Mouse (Mus musculus): ENCODE results near the gene Tgif1. TPM values are rescaled to one million over a fixed set of nuclear protein-coding genes. Genes with fewer than 3 reads are reported as not detected.
"Not testable (repeated sequence)": the region's sequence is repeated elsewhere in the genome, so short reads cannot be mapped to it uniquely, and the experiment has no call there.

Gene Tgif1
- polyA plus RNA-seq, 1 experiment from 2014 or later: 13.6 TPM

DNA sequence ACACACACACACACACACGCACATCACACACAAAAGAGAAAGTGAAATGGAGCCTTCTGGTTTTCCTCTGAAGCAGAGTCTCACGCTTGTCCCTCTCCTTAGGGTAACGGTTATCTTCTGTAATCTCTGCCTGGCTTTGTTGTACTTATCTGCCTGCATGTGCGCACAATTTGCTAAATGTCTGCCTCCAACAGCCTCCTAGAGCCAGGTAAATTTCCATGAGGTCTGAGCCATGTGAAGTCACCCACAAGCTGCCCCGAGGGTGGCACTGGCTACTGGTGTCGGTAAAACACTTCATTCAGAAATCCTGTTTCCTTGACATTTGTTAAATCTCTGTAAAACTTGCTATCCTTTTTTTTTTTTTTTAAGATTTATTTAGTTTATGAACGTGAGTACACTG is 15.3 kb downstream of the Tgif1 start:
- WGBS: 89% methylated on average over 7 of the region's 7 CpGs
- no peak overlapping the region for H3K9ac ChIP-seq (ENCODE audit: low read length)

DNA sequence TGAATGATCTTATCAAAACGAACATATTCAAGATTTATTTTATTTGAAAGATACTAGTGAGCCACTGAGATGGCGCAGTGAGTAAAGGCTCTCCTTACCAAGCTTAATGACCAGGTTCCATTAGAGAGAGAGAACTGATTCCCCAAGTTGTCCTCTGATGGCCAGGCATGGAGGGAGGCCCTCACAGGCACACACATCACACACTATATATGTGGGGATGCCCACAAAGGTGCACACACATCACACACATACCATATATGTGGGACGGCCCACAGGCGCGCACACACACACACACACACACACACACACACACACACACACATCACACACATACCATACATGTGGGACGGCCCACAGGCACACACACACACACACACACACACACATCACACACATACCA is 15.9 kb downstream of the Tgif1 start:
- not testable (repeated sequence) for H3K9me3 ChIP-seq (replicated peaks; ENCODE audit: control insufficient read depth, low read length); ATAC-seq; H3K4me2 ChIP-seq (ENCODE audit: low read length); H3K27ac ChIP-seq (ENCODE audit: low read depth, low read length); H3K27me3 ChIP-seq (replicated peaks; ENCODE audit: control insufficient read depth, insufficient read depth, low read length); DNase-seq (ENCODE audit: low spot score); H3K4me3 ChIP-seq (ENCODE audit: low read depth, low read length); H3K9ac ChIP-seq (ENCODE audit: low read length); H3K36me3 ChIP-seq (ENCODE audit: control insufficient read depth, insufficient read depth, low read length); H3K4me1 ChIP-seq (ENCODE audit: control insufficient read depth, insufficient read depth, low read length)
- 92% methylated on average over 5 of the region's 6 CpGs for WGBS

More for the DNA sequence above, 15.3 kb downstream of the Tgif1 start:
- DNase-seq (ENCODE audit: low spot score) (no peak), ATAC-seq (no peak)
- Histone ChIP-seq H3K9me3 (replicated peaks; ENCODE audit: control insufficient read depth, low read length) (no peaks in the 10 kb centered on the region), H3K27ac (ENCODE audit: low read depth, low read length) (no peak overlapping the region), H3K4me2 (ENCODE audit: low read length) (no peak overlapping the region), H3K27me3 (replicated peaks; ENCODE audit: control insufficient read depth, insufficient read depth, low read length) (no peaks in the 10 kb centered on the region), H3K36me3 (ENCODE audit: control insufficient read depth, insufficient read depth, low read length) (no peaks in the 10 kb centered on the region), H3K4me1 (ENCODE audit: control insufficient read depth, insufficient read depth, low read length) (peaks cover 8% of the 10 kb centered on the region), H3K4me3 (ENCODE audit: low read depth, low read length) (no peak overlapping the region)

GRCm38 (mm10) chr17:70836820-70837219 is 16.5 kb downstream of the Tgif1 start:
- Histone ChIP-seq H3K27ac (ENCODE audit: low read depth, low read length) (no peak overlapping the region), H3K9me3 (replicated peaks; ENCODE audit: control insufficient read depth, low read length) (no peaks in the 10 kb centered on the region), H3K36me3 (ENCODE audit: control insufficient read depth, insufficient read depth, low read length) (no peaks in the 10 kb centered on the region), H3K4me2 (ENCODE audit: low read length) (no peak overlapping the region), H3K27me3 (replicated peaks; ENCODE audit: control insufficient read depth, insufficient read depth, low read length) (no peaks in the 10 kb centered on the region), H3K4me1 (ENCODE audit: control insufficient read depth, insufficient read depth, low read length) (peaks cover 8% of the 10 kb centered on the region), H3K4me3 (ENCODE audit: low read depth, low read length) (no peak overlapping the region), H3K9ac (ENCODE audit: low read length) (no peak overlapping the region)
- whole genome bisulfite sequencing: 44% methylated on average over 7 of the region's 7 CpGs
- ATAC-seq: no peak
- DNase-seq (ENCODE audit: low spot score): no peak

GRCm38 (mm10) chr17:70835071-70835790 is 18.1 kb downstream of the Tgif1 start:
- Histone ChIP-seq H3K4me2 (ENCODE audit: low read length) (peak overlapping the region; percentile 93), H3K27ac (ENCODE audit: low read depth, low read length) (no peak overlapping the region), H3K27me3 (replicated peaks; ENCODE audit: control insufficient read depth, insufficient read depth, low read length) (no peaks in the 10 kb centered on the region), H3K9me3 (replicated peaks; ENCODE audit: control insufficient read depth, low read length) (no peaks in the 10 kb centered on the region), H3K4me1 (ENCODE audit: control insufficient read depth, insufficient read depth, low read length) (peaks cover 8% of the 10 kb centered on the region), H3K4me3 (ENCODE audit: low read depth, low read length) (peak overlapping the region; percentile 43), H3K36me3 (ENCODE audit: control insufficient read depth, insufficient read depth, low read length) (no peaks in the 10 kb centered on the region), H3K9ac (ENCODE audit: low read length) (peak overlapping the region; percentile 68)
- peak; percentile 45 for DNase-seq (ENCODE audit: low spot score)
- ATAC-seq: peak; percentile 33; the same call in 1 of the 2 replicates
- WGBS: 2% methylated on average over 10 of the region's 10 CpGs

DNA sequence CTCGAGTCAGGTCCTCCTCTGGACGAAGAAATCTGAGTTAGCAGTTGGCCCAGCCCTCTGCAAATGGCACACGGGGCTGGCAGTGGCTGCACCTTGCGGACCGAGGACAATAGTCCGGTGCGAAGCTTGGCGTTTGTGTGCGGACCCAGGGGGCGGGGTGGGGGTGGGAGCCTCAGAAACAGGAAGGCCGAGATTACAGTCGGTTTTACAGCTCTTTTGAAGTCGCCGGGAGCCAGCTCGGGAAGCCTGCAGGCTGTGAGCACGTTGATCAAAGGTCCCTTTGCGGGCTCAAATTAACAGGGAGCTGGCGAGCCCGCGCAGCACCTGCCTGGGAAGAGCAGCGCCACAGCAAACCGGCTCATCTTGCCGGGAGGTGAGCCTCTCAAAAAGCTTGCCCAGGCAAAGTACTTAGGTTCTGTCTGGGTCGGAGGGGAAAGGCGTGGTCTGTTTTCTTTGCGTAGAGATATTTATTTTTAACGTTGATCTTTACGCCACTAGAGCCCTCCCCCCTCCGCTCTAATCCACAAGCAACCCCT is 18.8 kb downstream of the Tgif1 start:
- Histone ChIP-seq H3K27ac (ENCODE audit: low read depth, low read length) (no peak overlapping the region), H3K9me3 (replicated peaks; ENCODE audit: control insufficient read depth, low read length) (no peaks in the 10 kb centered on the region), H3K4me2 (ENCODE audit: low read length) (peak overlapping the region; percentile 93), H3K36me3 (ENCODE audit: control insufficient read depth, insufficient read depth, low read length) (no peaks in the 10 kb centered on the region), H3K9ac (ENCODE audit: low read length) (peak overlapping the region; percentile 68), H3K4me1 (ENCODE audit: control insufficient read depth, insufficient read depth, low read length) (peaks cover 8% of the 10 kb centered on the region), H3K4me3 (ENCODE audit: low read depth, low read length) (peak overlapping the region; percentile 43), H3K27me3 (replicated peaks; ENCODE audit: control insufficient read depth, insufficient read depth, low read length) (no peaks in the 10 kb centered on the region)
- ATAC-seq (peak; percentile 28; the same call in 1 of the 2 replicates), DNase-seq (ENCODE audit: low spot score) (peak; percentile 57)
- under 1% methylated on average over 29 of the region's 29 CpGs for WGBS

DNA sequence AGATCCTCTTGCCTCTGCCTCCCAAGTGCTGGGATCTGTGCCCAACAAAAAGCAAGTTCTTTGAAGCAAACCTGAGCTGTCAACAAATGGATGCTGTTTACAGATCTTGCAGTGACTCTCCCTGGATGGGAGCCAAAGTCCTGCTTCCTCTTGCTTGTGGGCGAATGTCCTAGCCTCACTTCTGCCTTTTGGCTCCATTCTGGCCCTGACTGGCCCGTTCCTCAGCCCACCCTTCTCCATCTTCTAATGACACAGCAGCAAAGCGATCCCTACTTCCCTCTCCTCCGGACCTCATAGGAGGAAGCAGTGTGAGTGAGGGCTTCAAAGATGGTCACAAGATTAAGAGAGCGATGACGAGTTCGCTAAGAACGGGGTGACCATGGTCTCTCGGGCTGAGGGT is 20.8 kb downstream of the Tgif1 start:
- 94% methylated on average over 9 of the region's 9 CpGs for WGBS
- H3K4me2 ChIP-seq (ENCODE audit: low read length): no peak overlapping the region
- no peak overlapping the region for H3K9ac ChIP-seq (ENCODE audit: low read length)
- H3K27me3 ChIP-seq (replicated peaks; ENCODE audit: control insufficient read depth, insufficient read depth, low read length): no peaks in the 10 kb centered on the region
- no peaks in the 10 kb centered on the region for H3K36me3 ChIP-seq (ENCODE audit: control insufficient read depth, insufficient read depth, low read length)
- H3K27ac ChIP-seq (ENCODE audit: low read depth, low read length): no peak overlapping the region
- H3K4me3 ChIP-seq (ENCODE audit: low read depth, low read length): no peak overlapping the region
- H3K9me3 ChIP-seq (replicated peaks; ENCODE audit: control insufficient read depth, low read length): no peaks in the 10 kb centered on the region
- H3K4me1 ChIP-seq (ENCODE audit: control insufficient read depth, insufficient read depth, low read length): peaks cover 8% of the 10 kb centered on the region
- DNase-seq (ENCODE audit: low spot score): no peak
- no peak for ATAC-seq

GRCm38 (mm10) chr17:70831591-70831990 is 21.8 kb downstream of the Tgif1 start:
- 91% methylated on average over 4 of the region's 4 CpGs for WGBS

GRCm38 (mm10) chr17:70829943-70830715 is 23.2 kb downstream of the Tgif1 start:
- DNase-seq (ENCODE audit: low spot score): no peak

More at GRCm38 (mm10) chr17:70831591-70831990, 21.8 kb downstream of the Tgif1 start:
- Histone ChIP-seq H3K27ac (ENCODE audit: low read depth, low read length) (no peak overlapping the region), H3K36me3 (ENCODE audit: control insufficient read depth, insufficient read depth, low read length) (no peaks in the 10 kb centered on the region), H3K4me3 (ENCODE audit: low read depth, low read length) (no peak overlapping the region), H3K9ac (ENCODE audit: low read length) (no peak overlapping the region), H3K27me3 (replicated peaks; ENCODE audit: control insufficient read depth, insufficient read depth, low read length) (no peaks in the 10 kb centered on the region), H3K4me2 (ENCODE audit: low read length) (no peak overlapping the region), H3K9me3 (replicated peaks; ENCODE audit: control insufficient read depth, low read length) (no peaks in the 10 kb centered on the region), H3K4me1 (ENCODE audit: control insufficient read depth, insufficient read depth, low read length) (peaks cover 8% of the 10 kb centered on the region)
- DNase-seq (ENCODE audit: low spot score) (no peak), ATAC-seq (no peak)

More at GRCm38 (mm10) chr17:70829943-70830715, 23.2 kb downstream of the Tgif1 start:
- Histone ChIP-seq H3K4me2 (ENCODE audit: low read length) (no peak overlapping the region), H3K36me3 (ENCODE audit: control insufficient read depth, insufficient read depth, low read length) (no peaks in the 10 kb centered on the region), H3K9me3 (replicated peaks; ENCODE audit: control insufficient read depth, low read length) (no peaks in the 10 kb centered on the region), H3K27ac (ENCODE audit: low read depth, low read length) (no peak overlapping the region), H3K4me1 (ENCODE audit: control insufficient read depth, insufficient read depth, low read length) (peaks cover 4% of the 10 kb centered on the region), H3K9ac (ENCODE audit: low read length) (no peak overlapping the region), H3K4me3 (ENCODE audit: low read depth, low read length) (no peak overlapping the region), H3K27me3 (replicated peaks; ENCODE audit: control insufficient read depth, insufficient read depth, low read length) (no peaks in the 10 kb centered on the region)
- 88% methylated on average over 23 of the region's 23 CpGs for WGBS
- ATAC-seq: no peak

Measured in forebrain, embryonic 14.5 days (tissue).